Mouse (Mus musculus) cerebellum, adult 11-12 months (tissue): ENCODE results near the gene Ms4a12.
"Not testable (repeated sequence)": the region's sequence is repeated elsewhere in the genome, so short reads cannot be mapped to it uniquely, and the experiment has no call there.

Experiments used
- DNase-seq: peaks from one replicate; pipeline ENCODE4 v3.0.0; 2022

Gene Ms4a12

DNA sequence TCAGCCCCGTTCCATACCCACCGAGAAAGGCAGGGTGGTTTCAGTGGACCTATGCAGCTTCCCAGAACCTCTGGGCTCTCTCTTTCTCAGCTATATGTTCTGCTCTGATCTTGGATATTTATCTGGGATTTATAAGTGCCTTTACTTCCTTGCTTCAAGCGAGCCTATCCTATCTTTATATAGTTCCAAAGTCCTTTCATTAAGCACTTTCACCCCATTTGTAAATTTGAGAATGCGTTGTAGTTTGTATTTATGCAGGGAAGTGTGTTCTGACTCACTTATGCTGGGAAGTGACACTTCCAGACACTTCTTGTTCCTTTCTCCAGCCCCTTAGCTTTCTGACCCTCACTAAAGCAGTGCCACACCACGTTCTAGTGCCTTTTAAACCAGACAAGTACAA is at the start of gene Ms4a12:
Ms4a12 (minus strand) TSS at position 101 of the 400 bp plus-strand sequence.
- DNase-seq = no peak

- DNase-seq = no peak
Observed at GRCm38 (mm10) chr19:11280223-11280622, 48.0 kb upstream of the Ms4a12 start.

- no peak for DNase-seq
Observed at GRCm38 (mm10) chr19:11276431-11276830, 44.2 kb upstream of the Ms4a12 start.

- DNase-seq = no peak
Observed at GRCm38 (mm10) chr19:11266956-11267355, 34.7 kb upstream of the Ms4a12 start.

- DNase-seq = no peak
Observed at GRCm38 (mm10) chr19:11266052-11266845, 34.0 kb upstream of the Ms4a12 start, which contains the start of gene Ms4a1. Ms4a1 (minus strand) TSS chr19:11266241.

DNA sequence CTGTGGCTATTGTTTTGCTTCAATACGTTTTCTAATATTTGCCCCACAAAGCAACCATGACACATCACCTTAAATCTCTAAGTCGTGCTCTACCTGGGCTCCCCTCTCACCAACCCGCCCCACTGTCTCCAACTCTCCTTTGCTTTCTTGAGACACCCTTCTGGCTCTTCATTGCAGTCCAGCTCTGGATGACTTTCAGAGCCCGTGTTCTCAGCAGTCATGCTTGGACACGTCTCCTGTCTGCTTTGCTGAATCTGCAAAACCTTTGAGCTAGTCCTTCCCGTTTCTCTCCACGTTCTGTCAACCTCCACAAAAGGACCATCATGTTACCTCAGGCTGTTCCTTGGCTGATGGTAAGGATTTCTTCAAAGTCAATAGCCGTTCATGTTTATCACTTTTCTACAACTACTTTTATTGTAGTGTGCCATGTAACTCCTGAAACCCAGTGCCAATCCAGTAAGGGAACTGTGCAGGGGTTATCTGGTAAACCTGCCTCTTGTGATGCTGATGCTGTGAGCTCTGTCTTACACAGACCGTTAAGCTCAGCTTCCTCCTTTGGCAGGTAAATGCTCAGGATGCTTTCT is 32.4 kb upstream of the Ms4a12 start:
- no peak for DNase-seq

GRCm38 (mm10) chr19:11263549-11263948 is 31.3 kb upstream of the Ms4a12 start:
- no peak for DNase-seq

DNA sequence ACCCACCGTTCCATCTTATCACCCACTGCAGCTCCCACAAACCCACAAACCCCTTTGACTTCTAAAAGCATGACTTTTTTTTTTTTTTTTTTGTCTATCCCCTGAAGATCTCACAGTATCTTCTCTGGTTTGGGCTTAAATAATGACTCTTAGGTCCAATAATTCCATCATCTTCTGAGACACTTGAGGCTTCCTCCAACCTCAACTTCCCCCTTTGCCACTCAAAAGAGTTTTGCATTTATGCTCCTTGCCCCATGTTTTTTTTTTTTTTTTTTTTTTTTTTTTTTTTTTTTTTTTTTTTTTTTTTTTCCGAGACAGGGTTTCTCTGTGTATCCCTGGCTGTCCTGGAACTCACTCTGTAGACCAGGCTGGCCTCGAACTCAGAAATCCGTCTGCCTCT is 30.7 kb upstream of the Ms4a12 start:
- DNase-seq = not testable (repeated sequence)

- no peak for DNase-seq
Observed at GRCm38 (mm10) chr19:11261522-11261921, 29.3 kb upstream of the Ms4a12 start.

DNA sequence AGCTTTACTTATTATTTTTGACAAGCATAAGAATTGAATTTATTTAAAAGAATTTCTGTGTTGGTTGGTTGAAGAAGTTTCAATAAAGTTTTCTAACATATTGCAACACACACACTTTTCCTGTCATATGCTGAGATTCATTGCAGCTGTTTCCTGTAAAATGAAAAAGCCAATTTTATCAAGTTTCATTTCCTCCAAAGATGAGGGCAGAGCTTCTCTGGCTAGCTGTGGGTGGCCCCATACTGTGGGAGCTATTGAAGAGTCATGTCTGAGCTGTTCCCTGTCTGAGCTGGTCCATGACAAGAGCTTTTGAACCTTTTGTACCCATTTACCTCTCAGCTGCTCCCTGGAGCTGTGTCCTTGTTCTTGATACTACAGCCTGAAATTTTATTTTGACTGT is 12.0 kb upstream of the Ms4a12 start:
- no peak for DNase-seq

GRCm38 (mm10) chr19:11242560-11242959 is 10.3 kb upstream of the Ms4a12 start:
- DNase-seq = no peak

DNA sequence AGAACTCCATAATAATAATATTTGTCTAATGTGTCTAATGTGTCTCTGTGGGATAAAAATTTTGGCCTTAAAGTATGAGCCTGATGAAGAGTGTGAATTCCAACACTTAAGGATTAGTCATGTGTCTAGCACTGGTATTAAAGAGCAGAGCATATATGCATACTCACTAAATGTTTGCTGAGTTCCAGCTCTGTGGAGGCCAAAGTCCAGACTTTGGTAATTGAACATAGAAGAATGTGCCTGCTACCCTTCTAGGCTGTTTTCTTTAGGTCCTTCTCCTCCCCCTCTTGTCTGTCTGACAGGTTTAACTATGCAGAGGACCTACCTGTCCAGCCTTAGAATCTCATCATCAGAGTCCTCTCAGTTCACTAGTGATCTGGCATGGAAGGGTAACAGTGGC is 3.6 kb upstream of the Ms4a12 start:
- DNase-seq = no peak

- DNase-seq = no peak
Observed at GRCm38 (mm10) chr19:11234921-11235735, 2.9 kb upstream of the Ms4a12 start.

- DNase-seq = no peak
Observed at GRCm38 (mm10) chr19:11234244-11234643, 2.0 kb upstream of the Ms4a12 start.

DNA sequence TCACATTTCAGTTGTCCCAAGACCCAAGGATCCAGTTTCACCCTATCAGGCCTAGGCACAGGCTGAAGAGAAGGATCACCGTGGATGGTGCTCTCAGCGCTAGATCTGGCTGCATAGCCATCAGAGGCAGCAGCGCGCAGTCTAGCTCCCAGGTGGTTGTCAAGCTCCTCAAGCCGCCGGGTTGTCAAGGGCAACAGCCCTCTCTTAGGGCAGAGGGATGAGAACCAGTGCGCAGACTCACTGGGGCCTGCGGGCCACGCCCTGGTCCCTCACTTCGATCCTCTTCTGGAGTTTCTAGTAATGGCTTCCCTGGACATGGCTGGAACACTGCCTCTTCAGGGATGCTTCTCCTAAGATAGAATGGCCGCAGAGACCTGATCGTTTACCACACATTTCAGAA is 35.7 kb downstream of the Ms4a12 start, which contains the start of gene Ms4a13:
Ms4a13 (minus strand) TSS at position 192 of the 400 bp plus-strand sequence.
- DNase-seq = no peak

DNA sequence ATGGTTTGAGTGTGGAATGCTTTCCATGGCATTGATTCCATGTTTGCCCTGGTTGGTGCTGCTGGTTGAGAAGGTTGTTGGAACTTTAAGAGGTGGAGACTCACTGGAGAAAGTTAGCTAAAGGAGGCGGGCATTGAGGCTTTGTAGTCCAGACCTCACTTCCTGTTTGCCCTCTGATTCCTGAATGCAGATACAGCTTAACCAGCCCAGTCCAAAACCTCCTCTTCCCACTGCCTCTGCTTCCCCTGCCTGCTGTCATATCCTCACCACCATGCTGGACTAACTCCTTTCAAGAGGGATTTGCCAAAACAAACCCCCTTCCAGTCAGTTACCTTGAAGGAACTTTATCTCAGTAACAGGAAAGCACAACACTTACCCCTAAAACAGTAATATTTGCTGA is 39.7 kb downstream of the Ms4a12 start:
- DNase-seq = no peak

- no peak for DNase-seq
Observed at GRCm38 (mm10) chr19:11184121-11184520, 48.1 kb downstream of the Ms4a12 start.

DNA sequence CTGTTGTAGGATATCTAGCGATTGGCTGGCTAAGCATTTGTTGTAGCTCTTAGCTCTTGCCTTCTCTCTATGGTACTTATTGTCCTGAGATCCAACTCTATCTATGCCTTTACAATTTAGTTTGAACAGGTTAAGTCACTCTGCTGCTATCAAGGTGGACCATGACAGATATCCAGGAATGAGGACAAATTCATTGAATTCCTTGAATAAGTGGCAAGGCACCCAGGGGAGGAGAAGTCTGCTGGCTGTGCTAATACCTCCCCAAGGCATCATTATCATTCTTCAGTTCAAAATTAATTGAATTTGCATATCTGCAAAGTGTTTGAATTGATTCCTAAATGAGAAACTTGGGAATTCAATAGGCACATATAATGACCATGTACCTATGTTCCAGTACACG is 54.8 kb downstream of the Ms4a12 start:
- DNase-seq = no peak

DNA sequence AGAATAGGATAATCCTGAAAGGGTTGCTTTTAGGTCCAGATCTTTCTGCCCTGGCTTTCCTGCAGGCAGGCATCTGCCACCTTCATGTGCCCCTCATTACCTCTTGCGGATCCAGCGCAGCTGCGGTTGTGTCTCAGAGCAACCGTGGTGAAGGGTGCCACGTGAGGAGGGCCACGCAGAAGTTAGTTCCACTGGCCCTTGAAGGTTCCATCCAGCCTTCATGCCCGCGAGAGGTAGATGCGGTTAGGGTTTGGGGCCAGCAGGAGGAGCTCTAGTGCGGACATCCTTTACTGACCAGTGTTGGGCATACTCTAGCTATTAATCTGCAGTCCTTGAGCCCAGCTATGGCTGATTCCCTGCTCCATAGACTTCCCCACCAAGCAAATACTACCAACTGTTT is 67.1 kb downstream of the Ms4a12 start, which contains the start of gene 1700025F22Rik:
1700025F22Rik (minus strand) TSS at position 149 of the 400 bp plus-strand sequence.
- no peak for DNase-seq
